Mouse (Mus musculus) macrophage (primary cell): ENCODE results near the gene Scamp4. TPM values are rescaled to one million over a fixed set of nuclear protein-coding genes. Genes with fewer than 3 reads are reported as not detected.

Experiments used
- H3K27ac ChIP-seq: fragments of 350-480 bp; formaldehyde crosslinking; 2 replicates; pipeline ENCODE4 v1.9.0; 2021
- H3K36me3 ChIP-seq: fragments of 350-480 bp; formaldehyde crosslinking; 2 replicates; pipeline ENCODE4 v1.9.0; 2021; ENCODE audit errors: inconsistent target
- H3K4me3 ChIP-seq: fragments of 350-480 bp; formaldehyde crosslinking; 2 replicates; pipeline ENCODE4 v1.9.0; 2021; ENCODE audit errors: inconsistent target
- H3K79me2 ChIP-seq: fragments of 350-480 bp; formaldehyde crosslinking; 2 replicates; pipeline ENCODE4 v1.9.0; 2021; ENCODE audit errors: inconsistent target
- WGBS: methylation state at CpG from one replicate; pipeline ENCODE4 v1.1.7; 2026; ENCODE audit warnings: inconsistent platforms; ENCODE audit not compliant: missing documents; 5-methylcytosine and 5-hydroxymethylcytosine counted together
- polyA plus RNA-seq: library from polyadenylated mRNA; stranded (reverse); fragments of 250-400 nt; gene quantifications from 3 replicates; pipeline ENCODE4 v1.2.4, GENCODE M21; 2018; ENCODE audit warnings: inconsistent platforms

Gene Scamp4
- polyA plus RNA-seq, 1 experiment from 2014 or later, result 34.4 TPM

- 0 out of 2 replicates have a peak overlapping the region, but pooled peaks have one; percentile 10 for H3K27ac ChIP-seq
Measured at GRCm38 (mm10) chr10:80611024-80611423, 8.4 kb downstream of the Scamp4 start.

GRCm38 (mm10) chr10:80611905-80612304, 9.2 kb downstream of the Scamp4 start:
- WGBS, result 66% methylated on average over 3 of the region's 3 CpGs
- Histone ChIP-seq H3K4me3 (no peak overlapping the region), H3K36me3 (peaks cover 26% of the 10 kb centered on the region), H3K27ac (no peak overlapping the region), H3K79me2 (peaks cover 27% of the 10 kb centered on the region)

More at GRCm38 (mm10) chr10:80611024-80611423, 8.4 kb downstream of the Scamp4 start:
- H3K4me3 ChIP-seq, result no peak overlapping the region
- 22% methylated on average over 4 of the region's 4 CpGs for WGBS
- peaks cover 35% of the 10 kb centered on the region for H3K79me2 ChIP-seq
- H3K36me3 ChIP-seq, result peaks cover 26% of the 10 kb centered on the region

- Histone ChIP-seq H3K27ac (no peak overlapping the region), H3K79me2 (peaks cover 7% of the 10 kb centered on the region; the same call in 1 of the 2 replicates), H3K36me3 (peaks cover 15% of the 10 kb centered on the region), H3K4me3 (no peak overlapping the region)
- WGBS, result 83% methylated on average over 3 of the region's 3 CpGs
Measured at GRCm38 (mm10) chr10:80613821-80614220, 11.1 kb downstream of the Scamp4 start.

GRCm38 (mm10) chr10:80614351-80614750, 11.7 kb downstream of the Scamp4 start:
- WGBS, result 80% methylated on average over 6 of the region's 6 CpGs
- Histone ChIP-seq H3K36me3 (peaks cover 15% of the 10 kb centered on the region), H3K79me2 (peaks cover 2% of the 10 kb centered on the region; the same call in 1 of the 2 replicates), H3K4me3 (no peak overlapping the region), H3K27ac (no peak overlapping the region)

- peaks cover 15% of the 10 kb centered on the region for H3K36me3 ChIP-seq
- WGBS, result 22% methylated on average over 9 of the region's 9 CpGs
- no peak overlapping the region for H3K27ac ChIP-seq
- no peak overlapping the region for H3K4me3 ChIP-seq
- H3K79me2 ChIP-seq, result peaks cover 4% of the 10 kb centered on the region
Measured at GRCm38 (mm10) chr10:80618181-80618580, 15.5 kb downstream of the Scamp4 start.

- no peak overlapping the region for H3K27ac ChIP-seq
- peaks cover 19% of the 10 kb centered on the region for H3K79me2 ChIP-seq
- WGBS, result 93% methylated on average over 8 of the region's 8 CpGs
- H3K4me3 ChIP-seq, result no peak overlapping the region
- H3K36me3 ChIP-seq, result peaks cover 8% of the 10 kb centered on the region
Measured at GRCm38 (mm10) chr10:80619465-80620244, 17.0 kb downstream of the Scamp4 start.

- H3K36me3 ChIP-seq, result peaks cover 1% of the 10 kb centered on the region; the same call in 1 of the 2 replicates
- H3K27ac ChIP-seq, result no peak overlapping the region
- WGBS, result 95% methylated on average over 9 of the region's 9 CpGs
Measured at GRCm38 (mm10) chr10:80620365-80620764, 17.7 kb downstream of the Scamp4 start.

GRCm38 (mm10) chr10:80620796-80621689, 18.4 kb downstream of the Scamp4 start:
- Histone ChIP-seq H3K4me3 (peak overlapping the region; percentile 42), H3K36me3 (no peaks in the 10 kb centered on the region), H3K27ac (peak overlapping the region; percentile 79), H3K79me2 (peaks cover 33% of the 10 kb centered on the region)
- WGBS, result 70% methylated on average over 16 of the region's 16 CpGs

More at GRCm38 (mm10) chr10:80620365-80620764, 17.7 kb downstream of the Scamp4 start:
- Histone ChIP-seq H3K4me3 (no peak overlapping the region), H3K79me2 (peaks cover 26% of the 10 kb centered on the region)

GRCm38 (mm10) chr10:80621690-80621939, 18.9 kb downstream of the Scamp4 start:
- no peaks in the 10 kb centered on the region for H3K36me3 ChIP-seq
- peak overlapping the region; percentile 42 for H3K4me3 ChIP-seq
- H3K79me2 ChIP-seq, result peaks cover 38% of the 10 kb centered on the region
- 0% methylated on average over 7 of the region's 9 CpGs for WGBS
- H3K27ac ChIP-seq, result peak overlapping the region; percentile 79

GRCm38 (mm10) chr10:80621940-80622660, 19.4 kb downstream of the Scamp4 start:
- peaks cover 43% of the 10 kb centered on the region for H3K79me2 ChIP-seq

GRCm38 (mm10) chr10:80622661-80623456, 20.2 kb downstream of the Scamp4 start, which contains the start of gene Csnk1g2:
Gene Csnk1g2, plus strand, starts transcription at chr10:80622838.
- peak within 1 kb of the TSS; percentile 79 for H3K27ac ChIP-seq
- H3K79me2 ChIP-seq, result peaks cover 51% of the 10 kb centered on the region
- under 1% methylated on average over 80 of the region's 85 CpGs for WGBS
- no peaks in the 10 kb centered on the region for H3K36me3 ChIP-seq
- peak within 1 kb of the TSS; percentile 94 for H3K4me3 ChIP-seq

More at GRCm38 (mm10) chr10:80621940-80622660, 19.4 kb downstream of the Scamp4 start:
- Histone ChIP-seq H3K4me3 (peak overlapping the region; percentile 42), H3K27ac (peak overlapping the region; percentile 79), H3K36me3 (no peaks in the 10 kb centered on the region)
- WGBS, result under 1% methylated on average over 64 of the region's 64 CpGs

- Histone ChIP-seq H3K4me3 (peak overlapping the region; percentile 94), H3K36me3 (no peaks in the 10 kb centered on the region), H3K79me2 (peaks cover 58% of the 10 kb centered on the region), H3K27ac (peak overlapping the region; percentile 77)
- WGBS, result 3% methylated on average over 15 of the region's 15 CpGs
Measured at GRCm38 (mm10) chr10:80623457-80624191, 21.0 kb downstream of the Scamp4 start.

GRCm38 (mm10) chr10:80625764-80626163, 23.1 kb downstream of the Scamp4 start:
- Histone ChIP-seq H3K4me3 (no peak overlapping the region), H3K79me2 (peaks cover 80% of the 10 kb centered on the region), H3K27ac (no peak overlapping the region), H3K36me3 (no peaks in the 10 kb centered on the region)
- 98% methylated on average over 4 of the region's 4 CpGs for WGBS
